Mouse (Mus musculus) fat pad, adult 2 months (tissue): ENCODE measurements around the gene Vmn1r30.

ENCODE experiments used
- DNase-seq: peaks from one replicate; pipeline ENCODE4 v3.0.0-alpha.2; 2011; ENCODE audit warnings: low read depth, low spot score; ENCODE audit errors: extremely low read depth

Gene Vmn1r30

GRCm38 (mm10) chr6:58443285-58443684, at the start of gene Vmn1r30:
Gene Vmn1r30, minus strand, starts transcription at chr6:58443385.
- no peak for DNase-seq

- no peak for DNase-seq
Observed at GRCm38 (mm10) chr6:58475230-58475629, 32.0 kb upstream of the Vmn1r30 start, which contains the start of gene Vmn1r31. Gene Vmn1r31, minus strand, starts transcription at chr6:58475330.
